Mouse (Mus musculus) cerebellum, adult 2 months (tissue): ENCODE results near the gene 7530416G11Rik.

Experiments
- CTCF ChIP-seq: fragments of 200-500 bp; IDR thresholded peaks from 2 replicates; pipeline ENCODE4 v1.5.1; 2011; ENCODE audit warnings: low read depth, mild to moderate bottlenecking, control low read depth, low read length, moderate library complexity, borderline replicate concordance; ENCODE audit not compliant: insufficient read depth
- POLR2A ChIP-seq: fragments of 200-500 bp; IDR thresholded peaks from 2 replicates; pipeline ENCODE4 v1.6.1; 2011; ENCODE audit warnings: low read length, control low read depth, borderline replicate concordance; ENCODE audit not compliant: insufficient read depth

DNA sequence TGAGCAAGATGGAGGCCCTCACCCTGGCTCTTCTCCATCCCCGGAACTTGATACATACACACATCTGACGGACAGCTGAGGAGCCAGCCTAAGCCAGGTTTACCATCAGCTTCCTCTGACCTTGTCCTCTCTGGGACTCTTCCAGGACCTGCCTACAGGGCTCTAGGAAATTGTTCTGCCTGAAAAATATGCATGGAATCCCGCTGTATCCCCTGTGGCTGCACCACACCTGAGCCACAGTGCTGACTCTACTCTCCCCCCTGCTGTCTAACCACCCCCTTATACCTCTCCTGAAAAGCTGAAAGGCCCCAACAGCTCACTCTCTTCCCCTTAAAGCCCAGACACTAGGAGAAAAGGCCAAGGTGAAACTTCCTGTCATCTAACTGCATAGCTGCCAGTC, 26.9 kb upstream of the 7530416G11Rik start:
- TF ChIP-seq POLR2A (no peak), CTCF (no peak)
